Mouse (Mus musculus) right cerebral cortex, postnatal 25 days (tissue): ENCODE results near the gene BC052040.
A peak's percentile ranks its signal among the peaks of the same experiment; 100 is the strongest.

Experiments
- DNase-seq: peaks from one replicate; pipeline ENCODE4 v3.0.0; 2022

BC052040 gene

GRCm38 (mm10) chr2:115717980-115718379 is 136.5 kb downstream of the BC052040 start:
- no peak for DNase-seq

DNA sequence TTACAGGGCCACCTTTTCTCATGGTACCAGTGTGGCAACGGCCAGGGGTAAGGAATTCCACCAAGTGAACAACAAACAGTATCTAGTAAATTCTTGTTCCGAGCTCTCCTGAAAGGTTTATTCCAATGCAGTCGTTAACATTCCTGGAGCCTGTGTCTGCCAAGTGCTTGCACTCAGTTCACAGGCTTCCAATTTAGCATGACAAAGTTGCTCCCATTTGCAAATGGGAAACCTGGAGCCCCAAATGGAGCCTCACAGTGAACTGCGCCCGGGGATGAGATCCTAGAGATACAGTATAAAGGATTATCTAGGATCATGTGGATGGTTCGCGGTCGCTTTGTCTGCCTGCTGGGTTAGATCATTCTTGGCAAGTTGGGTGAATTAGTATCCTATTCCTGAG is 141.9 kb downstream of the BC052040 start:
- no peak for DNase-seq

DNA sequence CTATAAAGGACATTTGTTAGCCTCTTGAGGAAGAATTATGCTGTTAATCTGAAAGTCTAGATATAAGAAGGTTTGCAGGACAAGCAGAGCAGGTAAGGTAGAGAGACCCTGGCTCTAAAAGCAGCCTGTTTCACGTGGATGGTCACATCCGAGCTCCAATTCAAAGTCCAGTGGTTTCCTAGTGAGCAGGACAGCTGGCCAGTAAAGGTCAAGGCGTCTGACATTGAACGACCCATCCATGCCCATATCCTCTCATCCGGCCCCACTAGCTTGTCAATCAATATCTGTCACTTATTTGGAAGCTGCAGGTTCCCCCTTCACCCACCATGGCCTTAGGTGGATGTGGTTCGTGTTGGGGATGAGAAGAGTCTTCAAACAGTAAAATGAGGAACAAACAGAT is 142.7 kb downstream of the BC052040 start:
- no peak for DNase-seq

DNA sequence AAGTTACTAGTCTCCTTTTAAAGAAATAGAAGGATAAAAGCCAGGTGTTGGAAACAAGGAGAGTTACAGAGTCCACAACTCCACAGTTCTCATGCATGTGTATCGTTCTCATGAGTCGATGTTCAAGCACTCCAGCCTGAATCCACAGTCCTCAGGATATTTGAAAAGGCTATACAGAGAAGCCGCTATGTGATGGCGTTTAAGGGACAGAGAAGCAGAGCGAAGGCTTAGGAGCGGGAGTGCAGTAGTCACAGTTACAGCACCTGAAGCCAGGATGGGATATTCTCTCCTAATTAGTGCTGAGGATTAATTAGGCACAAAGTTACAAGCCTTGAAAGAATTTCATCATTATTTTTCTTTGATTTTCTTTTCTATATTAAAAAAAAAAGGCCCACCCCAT is 143.2 kb downstream of the BC052040 start:
- DNase-seq = no peak

DNA sequence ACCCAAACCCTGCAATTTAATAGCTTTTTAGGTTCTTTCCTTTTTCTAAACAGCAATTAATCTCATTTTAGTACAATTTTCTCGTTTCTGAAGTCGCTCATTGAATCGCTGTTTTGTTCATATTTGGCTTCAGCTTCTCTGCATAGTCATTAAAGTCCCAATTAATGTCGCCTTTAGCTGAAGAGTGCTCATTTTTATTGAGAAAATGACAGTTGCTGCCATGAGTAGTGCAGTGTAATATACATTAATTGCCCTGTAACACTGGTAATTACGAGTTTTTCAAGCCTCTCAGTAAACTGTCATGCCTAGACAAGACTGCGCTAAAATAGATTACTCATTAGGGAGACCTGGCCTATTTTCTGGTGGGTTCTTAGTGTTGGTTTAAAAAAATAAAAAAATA is 144.0 kb downstream of the BC052040 start:
- DNase-seq = no peak

DNA sequence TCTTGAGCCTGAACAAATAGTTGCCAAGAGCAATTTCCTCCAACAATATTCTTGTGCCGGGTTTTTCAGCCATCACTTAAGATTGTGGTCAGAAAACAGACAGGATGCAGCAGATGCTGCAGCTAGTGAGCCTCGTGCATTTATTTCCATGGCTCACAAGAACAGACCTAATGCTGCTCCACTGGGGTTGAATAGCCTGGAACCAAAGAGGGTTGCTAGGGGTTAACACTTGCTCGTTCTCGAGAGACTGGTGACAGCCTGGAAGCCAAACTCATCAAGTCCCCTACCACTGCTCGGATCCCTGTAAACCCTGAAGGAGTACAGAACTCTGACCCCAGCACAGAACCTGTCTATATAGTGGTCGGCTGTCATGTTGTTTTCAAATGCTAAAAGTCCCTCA is 144.4 kb downstream of the BC052040 start:
- DNase-seq = no peak

DNA sequence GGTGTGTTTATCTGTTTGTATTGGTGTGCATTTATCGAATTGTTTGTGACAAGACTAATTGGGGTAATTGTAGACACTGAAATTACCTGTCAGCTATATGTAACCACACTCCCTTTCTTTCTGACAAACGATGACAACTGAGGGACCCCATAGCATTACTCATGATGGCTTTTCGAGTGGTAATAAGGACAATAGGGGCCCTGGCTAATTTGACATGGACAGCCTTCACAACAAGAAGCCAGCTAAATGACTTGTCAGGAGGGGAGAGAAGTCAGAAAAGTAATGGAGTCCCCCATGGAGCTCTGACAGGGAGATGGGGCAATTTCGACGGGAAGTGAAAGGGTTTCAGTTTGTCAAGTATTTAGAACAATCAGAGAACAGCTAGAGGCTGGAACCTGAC is 145.3 kb downstream of the BC052040 start:
- DNase-seq = no peak

DNA sequence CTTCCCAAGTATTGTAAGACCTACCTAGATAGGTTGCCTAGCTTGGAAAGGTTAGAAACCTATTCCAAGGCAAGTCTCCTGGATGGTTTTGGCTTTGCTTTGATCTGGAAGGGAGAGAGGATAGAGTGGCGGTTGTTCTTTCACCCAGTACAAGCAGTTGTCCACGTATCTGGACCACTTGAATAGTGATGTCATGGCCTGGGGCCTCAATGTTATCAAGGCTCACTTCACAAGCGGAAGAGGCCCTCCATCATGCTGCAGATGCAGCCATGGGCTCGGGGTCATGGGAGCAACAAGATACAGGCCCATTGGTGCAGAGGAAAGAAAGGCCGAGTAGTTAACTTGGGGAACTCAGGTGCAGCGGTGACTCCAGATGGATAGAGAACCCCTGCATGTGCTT is 147.1 kb downstream of the BC052040 start:
- no peak for DNase-seq

GRCm38 (mm10) chr2:115730502-115730901 is 149.0 kb downstream of the BC052040 start:
- no peak for DNase-seq

DNA sequence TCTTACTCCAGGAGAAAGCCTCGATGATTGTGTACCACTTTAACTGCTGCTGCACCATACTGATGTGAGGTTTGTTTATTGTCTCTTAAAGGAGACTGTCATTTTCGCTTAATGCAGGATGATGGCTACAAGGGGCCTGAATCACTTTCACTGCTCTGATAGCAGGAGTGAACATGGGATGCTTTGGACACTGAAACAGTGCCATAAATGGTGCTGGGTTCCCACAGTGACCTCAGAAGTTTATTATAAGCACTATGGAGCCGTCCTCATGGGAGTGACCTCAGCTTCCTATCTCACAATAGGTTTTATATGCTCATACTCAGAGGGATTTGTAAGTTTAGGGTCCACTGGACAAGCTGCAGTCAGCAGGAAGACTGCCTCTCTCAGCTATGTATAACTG is 149.7 kb downstream of the BC052040 start:
- no peak for DNase-seq

DNA sequence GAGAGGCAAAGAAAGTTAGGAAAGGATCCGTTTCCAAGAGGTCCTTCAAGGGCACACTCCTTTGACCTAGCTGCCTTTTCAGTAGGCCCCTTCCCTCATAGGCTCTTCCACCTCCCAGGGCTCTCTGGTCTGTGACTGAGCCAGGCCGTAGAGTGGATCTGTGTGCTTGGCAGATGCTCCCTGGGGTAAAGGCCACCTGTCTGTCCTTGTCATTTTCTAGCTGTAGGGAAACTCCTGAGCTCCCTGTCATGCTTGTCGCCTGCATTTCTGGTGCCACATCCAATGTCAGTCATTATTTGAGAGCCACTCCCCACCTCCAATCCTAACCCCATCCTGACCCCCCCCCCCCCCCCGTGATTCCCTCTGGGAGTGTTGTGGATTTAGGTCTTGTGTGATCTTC is 151.1 kb downstream of the BC052040 start:
- no peak for DNase-seq

DNA sequence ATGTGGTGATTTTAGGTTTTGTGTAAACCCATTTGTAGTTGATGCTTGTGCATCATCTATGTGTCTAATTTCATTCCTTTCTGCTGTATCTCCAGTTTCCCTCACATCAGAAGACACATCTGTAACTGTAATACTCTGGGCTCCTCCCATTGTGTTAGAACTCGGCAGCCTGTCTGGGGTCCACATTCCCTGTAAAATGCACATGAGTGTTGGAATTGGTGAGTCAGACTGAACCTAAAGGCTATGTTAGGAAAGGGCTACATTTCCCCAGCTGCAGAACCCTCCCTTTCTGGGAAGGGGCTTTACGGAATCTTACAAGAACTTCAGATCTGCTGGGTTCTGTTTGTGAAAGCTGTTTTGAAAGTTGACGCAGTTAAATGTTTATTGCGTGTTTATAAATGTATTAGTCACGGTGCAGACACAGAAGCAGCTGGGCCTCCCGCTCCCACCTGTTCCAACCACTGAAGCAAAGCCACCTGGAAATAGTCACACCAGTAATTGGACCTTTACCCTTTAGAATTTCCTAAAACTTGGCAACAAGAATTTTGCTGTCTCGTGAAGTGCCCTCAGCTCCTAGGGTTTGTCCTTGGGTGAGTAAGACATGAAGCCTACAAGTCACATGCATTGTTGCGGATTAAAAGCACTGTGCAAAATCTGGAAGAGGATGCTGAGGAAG is 151.6 kb downstream of the BC052040 start:
- no peak for DNase-seq

GRCm38 (mm10) chr2:115734850-115735249 is 153.3 kb downstream of the BC052040 start:
- no peak for DNase-seq

- no peak for DNase-seq
Observed at GRCm38 (mm10) chr2:115736416-115736815, 154.9 kb downstream of the BC052040 start.

GRCm38 (mm10) chr2:115737966-115738365 is 156.4 kb downstream of the BC052040 start:
- no peak for DNase-seq

DNA sequence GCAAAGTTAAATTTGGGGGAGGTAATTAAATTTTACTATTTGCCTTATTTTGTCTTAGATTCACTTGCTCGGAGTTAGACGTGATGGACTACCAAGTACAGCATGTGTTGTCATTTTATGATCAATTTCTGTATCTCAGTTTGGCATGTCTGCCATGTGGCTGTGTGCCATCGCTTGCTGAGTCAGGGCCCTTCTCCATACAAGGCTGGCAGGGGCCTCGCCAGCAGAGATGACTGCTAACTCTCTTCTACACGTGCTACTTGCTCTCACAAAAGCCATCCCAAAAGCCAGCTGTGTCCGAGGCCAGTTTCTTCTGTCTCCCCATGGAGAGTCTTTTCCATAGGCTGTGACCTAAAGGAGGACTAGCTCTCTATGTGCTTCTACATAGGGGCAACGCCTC is 160.5 kb downstream of the BC052040 start:
- DNase-seq = peak; percentile 14

- no peak for DNase-seq
Observed at GRCm38 (mm10) chr2:115747639-115748038, 166.1 kb downstream of the BC052040 start.

DNA sequence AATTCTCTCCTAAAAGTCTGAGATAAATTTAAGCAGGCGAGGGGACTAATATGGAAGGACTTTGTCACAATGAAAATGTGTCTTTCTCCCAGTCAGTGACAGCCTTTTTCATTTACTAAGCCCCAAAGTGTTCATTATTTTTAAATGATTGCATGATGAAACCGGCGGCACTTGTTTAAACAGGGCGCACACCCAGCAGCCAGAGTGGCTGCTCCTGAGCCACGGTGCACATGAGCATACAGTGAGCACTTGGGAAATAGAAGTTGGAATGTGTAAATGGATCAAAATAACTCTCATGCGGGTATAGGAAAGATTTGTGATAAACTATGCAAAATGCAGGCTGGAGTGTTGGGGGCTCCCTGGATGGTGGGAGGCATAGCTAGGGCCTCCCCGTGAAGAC is 169.7 kb downstream of the BC052040 start:
- DNase-seq = no peak

DNA sequence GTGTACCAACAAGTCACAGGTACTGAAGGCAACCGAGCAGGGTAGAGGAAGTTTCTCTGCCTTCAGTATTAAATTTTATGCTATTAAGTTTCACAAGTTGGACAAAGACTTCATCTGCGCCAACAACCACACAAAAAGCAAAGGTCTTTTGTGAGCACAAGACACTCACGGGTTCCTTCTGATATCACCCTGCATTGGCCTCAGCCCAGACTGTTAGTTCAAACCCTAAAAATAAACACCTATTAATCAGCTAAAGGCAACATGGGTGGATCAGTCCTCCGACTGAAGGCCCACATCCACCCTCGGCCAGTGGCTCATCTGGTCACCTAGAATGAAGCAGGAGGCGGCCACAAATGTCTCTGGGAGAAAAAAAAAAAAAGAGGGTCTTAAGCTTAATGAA is 176.2 kb downstream of the BC052040 start:
- no peak for DNase-seq

DNA sequence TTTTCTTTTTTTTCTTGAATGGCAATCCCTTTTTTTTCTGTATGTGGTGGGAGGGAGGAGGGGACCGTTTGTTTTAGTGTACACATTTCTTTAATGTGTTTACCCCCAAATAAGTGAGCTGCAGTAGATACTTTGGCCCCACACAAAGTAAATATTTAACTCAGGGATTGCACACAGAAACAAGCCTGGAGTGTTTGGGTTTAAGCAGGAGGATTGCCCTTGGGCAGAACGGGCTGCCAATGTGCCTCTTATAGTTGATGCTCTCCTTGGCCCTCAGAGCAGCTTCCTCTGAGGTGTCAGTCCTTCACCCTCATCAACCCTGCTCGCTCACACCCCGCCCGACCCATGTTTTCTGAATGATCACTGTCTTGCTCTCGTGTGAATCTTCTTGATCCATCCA is 177.0 kb downstream of the BC052040 start:
- DNase-seq = no peak

DNA sequence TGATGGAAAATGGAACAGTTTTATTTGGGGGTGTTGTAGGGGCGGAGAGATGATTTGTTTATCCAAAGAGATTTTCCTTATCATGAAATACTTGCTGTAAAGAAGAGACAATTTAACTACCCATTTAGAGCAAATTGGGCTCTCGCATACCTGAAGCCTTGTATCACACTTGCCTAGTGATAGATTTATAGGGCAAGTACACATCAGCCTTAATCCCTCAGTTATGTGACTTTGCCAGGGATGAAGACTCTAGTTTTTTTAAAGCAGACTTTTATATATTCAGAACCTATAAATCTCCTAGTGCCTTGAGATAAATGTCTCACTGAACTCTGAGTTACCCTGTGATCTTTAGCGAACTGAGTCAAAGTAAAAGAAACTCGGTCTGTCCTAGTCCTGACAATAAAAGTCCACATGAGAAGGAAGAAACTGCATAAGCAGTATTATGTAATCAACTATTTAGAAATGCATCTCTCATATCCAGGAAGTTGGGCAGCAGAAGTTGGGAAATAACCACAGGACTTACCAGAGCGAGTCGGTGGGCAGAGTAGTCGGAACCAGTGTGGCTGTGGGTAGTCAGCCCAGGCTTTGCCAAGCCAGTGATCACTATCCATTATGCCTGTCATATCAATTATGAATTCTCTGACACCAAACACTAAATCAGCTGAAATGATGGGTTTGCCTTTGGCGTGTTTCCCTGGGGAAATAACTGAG is 183.2 kb downstream of the BC052040 start:
- no peak for DNase-seq

GRCm38 (mm10) chr2:115769597-115770305 is 188.2 kb downstream of the BC052040 start:
- DNase-seq = peak; percentile 19

- no peak for DNase-seq
Observed at GRCm38 (mm10) chr2:115772709-115773108, 191.2 kb downstream of the BC052040 start.
